Mouse (Mus musculus) heart, embryonic 11.5 days (tissue): ENCODE results near the gene Ltb. TPM values are rescaled to one million over a fixed set of nuclear protein-coding genes. Genes with fewer than 3 reads are reported as not detected.
A peak's percentile ranks its signal among the peaks of the same experiment; 100 is the strongest.

Source experiments
- ATAC-seq: fragments of 200-750 bp; cut with Nextera tagmentation; replicated peaks from 2 replicates; pipeline ENCODE4 v1.8.0; 2017; ENCODE audit warnings: moderate library complexity; ENCODE audit not compliant: insufficient number of reproducible peaks, low FRiP score, low TSS enrichment
- H3K27ac ChIP-seq: fragments of 300-500 bp; sonication (generic); 2 replicates; pipeline ENCODE4 v1.5.1; 2014; ENCODE audit warnings: mild to moderate bottlenecking, low read depth, low read length
- H3K27me3 ChIP-seq: fragments of 300-500 bp; sonication (generic); 2 replicates; pipeline ENCODE4 v1.6.1; 2014; ENCODE audit warnings: mild to moderate bottlenecking, low read length, mixed read lengths; ENCODE audit not compliant: control insufficient read depth, insufficient read depth
- H3K36me3 ChIP-seq: fragments of 300-500 bp; sonication (generic); 2 replicates; pipeline ENCODE4 v1.6.1; 2014; ENCODE audit warnings: mild to moderate bottlenecking, low read length, moderate library complexity, mixed read lengths; ENCODE audit not compliant: control insufficient read depth, insufficient read depth
- H3K4me1 ChIP-seq: fragments of 300-500 bp; sonication (generic); 2 replicates; pipeline ENCODE4 v1.6.1; 2014; ENCODE audit warnings: low read length; ENCODE audit not compliant: control insufficient read depth, insufficient read depth
- H3K4me2 ChIP-seq: fragments of 300-500 bp; sonication (generic); 2 replicates; pipeline ENCODE4 v1.6.1; 2014; ENCODE audit warnings: mild to moderate bottlenecking, moderate library complexity
- H3K4me3 ChIP-seq: fragments of 300-500 bp; sonication (generic); 2 replicates; pipeline ENCODE4 v1.5.1; 2014; ENCODE audit warnings: low read depth, low read length
- H3K9ac ChIP-seq: fragments of 300-500 bp; sonication (generic); 2 replicates; pipeline ENCODE4 v1.6.1; 2014; ENCODE audit warnings: mild to moderate bottlenecking, low read depth, low read length, moderate library complexity
- H3K9me3 ChIP-seq: fragments of 300-500 bp; sonication (generic); replicated peaks from 2 replicates; pipeline ENCODE4 v1.6.1; 2016; ENCODE audit warnings: low read length; ENCODE audit not compliant: control insufficient read depth
- WGBS: fragments of 180-500 bp; shearing (Covaris S2); extraction: QIAGEN DNeasy Blood & Tissue Kit; methylation state at CpG from one replicate; pipeline ENCODE4 v1.1.7; 2014; ENCODE audit not compliant: insufficient replicate concordance; 5-methylcytosine and 5-hydroxymethylcytosine counted together
- polyA plus RNA-seq: library from polyadenylated mRNA; unstranded; fragments of >200 nt; fragmentation: Nextera tagmentation; extraction: Ambion mirVana; gene quantifications from 2 replicates; pipeline ENCODE4 v1.2.1, GENCODE M21; 2014

Gene Ltb
- polyA plus RNA-seq: 0.42 TPM in 1 of 2 replicates, not detected in the other

GRCm38 (mm10) chr17:35193881-35194843 is at the start of gene Ltb:
Ltb (plus strand) TSS chr17:35194439.
- Histone ChIP-seq H3K9ac (no peak within 1 kb of the TSS), H3K27ac (no peak within 1 kb of the TSS), H3K4me3 (peak within 1 kb of the TSS; percentile 49; the same call in 1 of the 2 replicates), H3K9me3 (no peaks in the 10 kb centered on the region), H3K36me3 (no peaks in the 10 kb centered on the region), H3K4me2 (peak within 1 kb of the TSS; percentile 85), H3K4me1 (peaks cover 9% of the 10 kb centered on the region; the same call in 1 of the 2 replicates), H3K27me3 (peaks cover 42% of the 10 kb centered on the region)
- ATAC-seq: no peak
- WGBS: 40% methylated on average over 22 of the region's 28 CpGs

DNA sequence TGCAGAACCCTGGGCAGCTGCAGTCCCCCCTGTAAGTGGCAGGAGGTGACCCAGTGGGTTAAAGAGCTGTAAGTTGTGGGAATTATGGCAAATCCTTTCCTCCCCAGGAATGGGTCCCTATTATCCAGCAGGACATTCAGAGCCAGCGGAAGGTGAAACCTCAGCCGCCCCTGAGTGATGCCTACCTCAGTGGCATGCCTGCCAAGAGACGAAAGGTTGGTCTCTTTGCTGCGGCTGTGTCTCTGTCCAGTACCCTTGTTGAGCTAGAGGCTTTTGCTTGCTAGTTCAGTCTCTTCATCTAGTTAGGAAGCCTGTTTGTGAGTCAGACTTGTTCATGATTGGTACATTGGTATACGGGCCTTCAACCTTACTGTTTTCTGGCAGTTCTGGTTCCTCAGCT is 48.1 kb upstream of the Ltb start:
- Histone ChIP-seq H3K4me3 (no peak overlapping the region), H3K9ac (no peak overlapping the region), H3K4me2 (no peak overlapping the region), H3K27ac (no peak overlapping the region), H3K27me3 (no peaks in the 10 kb centered on the region), H3K4me1 (no peaks in the 10 kb centered on the region), H3K9me3 (no peaks in the 10 kb centered on the region), H3K36me3 (peaks cover 83% of the 10 kb centered on the region)
- 88% methylated on average over 5 of the region's 5 CpGs for WGBS
- ATAC-seq: no peak

DNA sequence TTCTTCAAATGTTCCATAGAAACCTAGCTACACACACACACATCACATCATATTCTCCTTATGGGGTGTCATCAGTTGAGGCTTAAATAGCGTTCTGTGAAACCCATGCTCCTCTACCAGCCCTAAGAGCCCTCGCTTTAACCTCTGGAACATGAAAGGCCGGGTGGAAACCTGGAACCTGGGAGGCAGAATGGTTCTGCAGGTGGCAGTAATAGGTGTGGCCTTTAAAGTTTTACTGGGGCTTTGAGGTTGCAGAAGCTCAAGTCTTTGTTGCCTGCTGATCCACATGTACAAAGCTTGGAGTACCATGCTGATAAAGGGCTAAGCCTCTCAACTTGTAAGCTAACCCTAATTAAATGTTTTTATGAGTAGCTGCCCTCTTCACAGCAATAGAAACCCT is 46.9 kb upstream of the Ltb start:
- no peak overlapping the region for H3K4me2 ChIP-seq
- H3K9ac ChIP-seq: no peak overlapping the region
- no peak for ATAC-seq
- no peaks in the 10 kb centered on the region for H3K27me3 ChIP-seq
- no peak overlapping the region for H3K4me3 ChIP-seq
- no peaks in the 10 kb centered on the region for H3K4me1 ChIP-seq
- peaks cover 80% of the 10 kb centered on the region for H3K36me3 ChIP-seq
- WGBS: 62% methylated on average over 3 of the region's 3 CpGs
- no peaks in the 10 kb centered on the region for H3K9me3 ChIP-seq
- H3K27ac ChIP-seq: no peak overlapping the region

GRCm38 (mm10) chr17:35147922-35148639 is 46.2 kb upstream of the Ltb start:
- Histone ChIP-seq H3K9me3 (no peaks in the 10 kb centered on the region), H3K4me3 (no peak overlapping the region), H3K27ac (no peak overlapping the region)

GRCm38 (mm10) chr17:35152121-35152520 is 42.1 kb upstream of the Ltb start:
- no peak for ATAC-seq
- H3K4me2 ChIP-seq: no peak overlapping the region
- no peaks in the 10 kb centered on the region for H3K9me3 ChIP-seq
- 98% methylated on average over 4 of the region's 4 CpGs for WGBS
- no peaks in the 10 kb centered on the region for H3K4me1 ChIP-seq
- H3K27ac ChIP-seq: no peak overlapping the region
- H3K9ac ChIP-seq: no peak overlapping the region
- H3K4me3 ChIP-seq: no peak overlapping the region
- H3K36me3 ChIP-seq: peaks cover 87% of the 10 kb centered on the region
- H3K27me3 ChIP-seq: no peaks in the 10 kb centered on the region

More at GRCm38 (mm10) chr17:35147922-35148639, 46.2 kb upstream of the Ltb start:
- 64% methylated on average over 5 of the region's 5 CpGs for WGBS
- H3K4me2 ChIP-seq: no peak overlapping the region
- no peaks in the 10 kb centered on the region for H3K4me1 ChIP-seq
- no peak overlapping the region for H3K9ac ChIP-seq
- peaks cover 80% of the 10 kb centered on the region for H3K36me3 ChIP-seq
- no peaks in the 10 kb centered on the region for H3K27me3 ChIP-seq
- ATAC-seq: no peak

DNA sequence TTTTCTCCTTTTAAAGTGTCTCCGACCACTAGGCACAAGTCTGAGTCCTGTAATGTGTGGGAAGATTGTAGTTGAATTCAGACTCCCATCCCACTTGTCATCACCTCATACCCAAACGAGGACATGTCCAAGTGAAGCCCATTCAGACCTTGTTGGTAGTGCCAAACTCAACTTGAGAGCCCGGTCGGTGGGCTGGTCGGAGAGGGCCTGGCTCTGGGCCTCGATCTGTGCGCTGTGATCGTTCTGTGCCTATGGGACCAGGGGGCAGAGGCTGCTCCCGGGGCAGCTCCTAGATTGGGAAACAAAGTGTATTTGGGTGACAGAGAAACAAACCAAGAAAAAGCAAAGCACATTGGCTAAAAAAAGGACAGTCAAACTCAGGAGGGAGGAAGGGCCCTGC is 41.2 kb upstream of the Ltb start:
- ATAC-seq: no peak
- WGBS: 86% methylated on average over 9 of the region's 9 CpGs
- H3K36me3 ChIP-seq: peaks cover 92% of the 10 kb centered on the region

DNA sequence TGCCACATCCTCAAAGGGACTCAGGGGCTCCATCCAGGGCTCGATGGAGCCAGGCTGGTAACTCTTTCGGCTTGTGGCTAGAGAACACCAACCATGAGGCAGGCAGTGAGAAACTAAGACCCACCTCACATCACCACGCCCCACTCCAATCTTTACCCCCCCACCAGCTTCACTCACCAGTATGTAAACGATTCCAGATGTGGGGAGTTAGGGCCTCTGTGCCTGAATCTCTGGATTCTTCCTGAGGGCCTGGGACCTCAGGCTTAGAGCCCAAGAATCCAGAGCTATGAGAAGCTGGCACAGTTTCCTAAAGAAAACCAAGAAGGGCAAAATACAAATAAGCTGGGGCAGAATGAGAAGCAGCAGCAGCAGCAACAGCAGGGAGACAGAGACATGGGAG is 40.3 kb upstream of the Ltb start:
- Histone ChIP-seq H3K4me3 (no peak overlapping the region), H3K27ac (no peak overlapping the region), H3K4me1 (no peaks in the 10 kb centered on the region), H3K36me3 (peaks cover 93% of the 10 kb centered on the region), H3K9ac (no peak overlapping the region), H3K4me2 (no peak overlapping the region), H3K27me3 (no peaks in the 10 kb centered on the region), H3K9me3 (no peaks in the 10 kb centered on the region)
- ATAC-seq: no peak
- WGBS: 87% methylated on average over 4 of the region's 4 CpGs

More for the DNA sequence above, 41.2 kb upstream of the Ltb start:
- H3K4me2 ChIP-seq: no peak overlapping the region
- H3K9ac ChIP-seq: no peak overlapping the region
- no peak overlapping the region for H3K4me3 ChIP-seq
- no peak overlapping the region for H3K27ac ChIP-seq
- no peaks in the 10 kb centered on the region for H3K4me1 ChIP-seq
- no peaks in the 10 kb centered on the region for H3K9me3 ChIP-seq
- H3K27me3 ChIP-seq: no peaks in the 10 kb centered on the region

GRCm38 (mm10) chr17:35154616-35155015 is 39.6 kb upstream of the Ltb start:
- no peaks in the 10 kb centered on the region for H3K4me1 ChIP-seq
- H3K9ac ChIP-seq: peak overlapping the region; percentile 34; the same call in 1 of the 2 replicates
- H3K36me3 ChIP-seq: peaks cover 93% of the 10 kb centered on the region
- WGBS: 89% methylated on average over 7 of the region's 7 CpGs
- ATAC-seq: no peak
- H3K4me2 ChIP-seq: no peak overlapping the region
- no peaks in the 10 kb centered on the region for H3K27me3 ChIP-seq
- no peak overlapping the region for H3K4me3 ChIP-seq
- H3K9me3 ChIP-seq: no peaks in the 10 kb centered on the region
- no peak overlapping the region for H3K27ac ChIP-seq
